Mouse (Mus musculus) limb, embryonic 14.5 days (tissue): ENCODE measurements around the gene Med23. TPM values are rescaled to one million over a fixed set of nuclear protein-coding genes. Genes with fewer than 3 reads are reported as not detected.

Source experiments
- ATAC-seq: fragments of 200-750 bp; cut with Nextera tagmentation; 2 replicates; pipeline ENCODE4 v1.8.0; 2017; ENCODE audit warnings: low read depth, moderate number of reproducible peaks, moderate TSS enrichment; ENCODE audit not compliant: low FRiP score
- DNase-seq: peaks from one replicate; pipeline ENCODE4 v3.0.0-alpha.2; 2015; ENCODE audit warnings: low spot score
- H3K27ac ChIP-seq: fragments of 300-500 bp; sonication (generic); replicated peaks from 2 replicates; pipeline ENCODE4 v1.5.1; 2014; ENCODE audit warnings: low read depth, mild to moderate bottlenecking, low read length, moderate library complexity, mixed read lengths
- H3K27me3 ChIP-seq: fragments of 300-500 bp; sonication (generic); 2 replicates; pipeline ENCODE4 v1.6.1; 2014; ENCODE audit warnings: low read length, mixed read lengths; ENCODE audit not compliant: control insufficient read depth, insufficient read depth
- H3K36me3 ChIP-seq: fragments of 300-500 bp; sonication (generic); 2 replicates; pipeline ENCODE4 v1.6.1; 2014; ENCODE audit warnings: mild to moderate bottlenecking, low read length, moderate library complexity, mixed read lengths; ENCODE audit not compliant: control insufficient read depth, insufficient read depth
- H3K4me1 ChIP-seq: fragments of 300-500 bp; sonication (generic); 2 replicates; pipeline ENCODE4 v1.6.1; 2014; ENCODE audit warnings: antibody characterized with exemption, low read length, mixed read lengths; ENCODE audit not compliant: control insufficient read depth, insufficient read depth
- H3K4me2 ChIP-seq: fragments of 300-500 bp; sonication (generic); replicated peaks from 2 replicates; pipeline ENCODE4 v1.6.1; 2014; ENCODE audit warnings: low read depth, mild to moderate bottlenecking, low read length, moderate library complexity; ENCODE audit not compliant: severe bottlenecking
- H3K4me3 ChIP-seq: fragments of 300-500 bp; sonication (generic); replicated peaks from 2 replicates; pipeline ENCODE4 v1.5.1; 2014; ENCODE audit warnings: low read length
- H3K9ac ChIP-seq: fragments of 300-500 bp; sonication (generic); 2 replicates; pipeline ENCODE4 v1.6.1; 2014; ENCODE audit warnings: mild to moderate bottlenecking, low read depth, low read length, moderate library complexity; ENCODE audit not compliant: severe bottlenecking
- H3K9me3 ChIP-seq: fragments of 300-500 bp; sonication (generic); 2 replicates; pipeline ENCODE4 v1.6.1; 2016; ENCODE audit warnings: low read length; ENCODE audit not compliant: control insufficient read depth
- POLR2A ChIP-seq: fragments of 200-500 bp; IDR thresholded peaks from 2 replicates; pipeline ENCODE4 v1.8.0; 2012; ENCODE audit warnings: inconsistent platforms, mild to moderate bottlenecking, moderate library complexity, borderline replicate concordance; ENCODE audit not compliant: insufficient read depth, insufficient read length; ENCODE audit errors: extremely low read depth
- WGBS: fragments of 180-500 bp; shearing (Covaris S2); extraction: QIAGEN DNeasy Blood & Tissue Kit; methylation state at CpG from one replicate; pipeline ENCODE4 v1.1.7; 2014; 5-methylcytosine and 5-hydroxymethylcytosine counted together
- polyA plus RNA-seq, 2 experiments: library from polyadenylated mRNA; depleted of rRNA in 1 of 2; stranded (reverse) in 1 of 2; unstranded in 1 of 2; fragments of >200 nt; fragmentation: Nextera tagmentation in 1 of 2; extraction: Ambion mirVana in 1 of 2; gene quantifications; 2 replicates each; pipeline versions ENCODE4 v1.2.1 to v1.2.3; 2012 to 2014

Gene Med23
- polyA plus RNA-seq (2012; rRNA removed), result 40.7 and 47.7 TPM in 2 replicates
- 23.6 and 25.7 TPM in 2 replicates for polyA plus RNA-seq (2014; fragmentation: Nextera tagmentation; extraction: Ambion mirVana)

DNA sequence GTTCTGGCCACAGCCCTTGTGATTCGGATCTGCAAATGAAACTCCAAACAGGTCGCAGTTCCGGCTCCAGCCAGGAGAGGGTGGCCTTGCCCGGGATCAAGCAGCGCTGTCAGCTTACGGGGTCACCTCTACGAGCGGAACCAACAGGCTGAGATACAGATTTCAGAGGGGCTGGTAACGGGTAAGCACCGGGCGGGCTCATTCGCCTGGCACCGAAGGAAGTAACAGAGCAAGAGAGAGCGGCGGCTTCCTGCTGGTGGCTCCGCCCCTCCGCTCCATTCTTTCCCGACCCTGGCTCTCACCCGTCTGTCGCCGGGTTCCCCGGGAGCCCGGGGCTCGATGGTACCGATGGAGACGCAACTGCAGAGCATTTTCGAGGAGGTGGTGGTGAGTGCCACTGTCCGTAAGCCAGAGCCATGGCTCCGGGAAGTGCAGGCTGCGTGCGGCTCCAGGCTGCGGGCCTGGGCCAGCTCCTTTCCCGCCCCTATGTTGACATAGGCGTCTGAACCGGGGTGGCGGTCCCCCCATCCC, at the start of gene Med23:
Med23 (plus strand) TSS at position 227 of the 531 bp plus-strand sequence.
- H3K27ac ChIP-seq, result peak within 1 kb of the TSS; percentile 53; the same call in 1 of the 2 replicates

DNA sequence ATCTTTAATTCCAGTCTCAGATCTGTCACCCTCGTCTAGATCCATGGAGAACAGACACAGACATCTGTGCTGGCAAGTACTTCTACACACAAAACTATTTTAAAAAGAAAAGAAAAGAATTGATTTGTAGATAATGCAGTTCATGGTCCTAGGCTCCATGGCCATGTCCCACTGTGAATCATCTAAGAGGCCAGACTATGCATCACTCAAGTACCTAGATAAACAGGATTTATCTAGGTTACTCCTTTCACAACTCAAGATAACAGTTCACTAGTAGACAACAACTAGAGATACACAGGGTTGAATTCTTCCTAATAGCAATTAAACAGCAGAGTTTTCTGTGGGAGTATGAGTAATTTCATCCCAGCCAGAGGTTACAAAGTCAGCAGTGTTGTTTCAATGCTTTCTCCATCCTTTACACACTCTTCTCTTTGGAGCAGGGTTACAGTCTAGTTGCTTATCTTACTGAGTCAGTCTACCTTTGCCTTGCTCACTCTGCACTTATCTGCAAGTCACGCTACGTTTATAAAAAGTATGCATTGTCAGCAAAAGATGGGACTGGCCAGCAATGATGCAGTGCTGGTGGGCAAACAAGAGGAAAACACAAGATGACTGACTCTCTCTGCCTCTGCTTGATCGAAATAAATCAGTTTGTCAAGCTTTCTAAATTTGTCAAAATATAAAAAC, 47.7 kb upstream of the Med23 start:
- DNase-seq, result no peak
- Histone ChIP-seq H3K9ac (no peak overlapping the region), H3K4me3 (no peak overlapping the region), H3K27me3 (no peaks in the 10 kb centered on the region), H3K4me2 (no peak overlapping the region), H3K27ac (no peak overlapping the region), H3K4me1 (peaks cover 15% of the 10 kb centered on the region; the same call in 1 of the 2 replicates), H3K9me3 (no peaks in the 10 kb centered on the region), H3K36me3 (no peaks in the 10 kb centered on the region)
- no peak for ATAC-seq
- TF ChIP-seq POLR2A, result no peak
- WGBS, result 67% methylated on average over 4 of the region's 4 CpGs

More for the DNA sequence above, at the start of gene Med23:
- peak; percentile 96 for DNase-seq
- WGBS, result 2% methylated on average over 35 of the region's 36 CpGs
- H3K4me1 ChIP-seq, result no peaks in the 10 kb centered on the region
- peak within 1 kb of the TSS; percentile 89 for H3K9ac ChIP-seq
- 0 out of 2 replicates have a peak, but pooled peaks have one; percentile 21 for TF ChIP-seq POLR2A
- ATAC-seq, result peak; percentile 100
- H3K36me3 ChIP-seq, result peaks cover 35% of the 10 kb centered on the region
- no peaks in the 10 kb centered on the region for H3K9me3 ChIP-seq
- H3K27me3 ChIP-seq, result no peaks in the 10 kb centered on the region
- H3K4me3 ChIP-seq, result peak within 1 kb of the TSS; percentile 89
- H3K4me2 ChIP-seq, result peak within 1 kb of the TSS; percentile 51

DNA sequence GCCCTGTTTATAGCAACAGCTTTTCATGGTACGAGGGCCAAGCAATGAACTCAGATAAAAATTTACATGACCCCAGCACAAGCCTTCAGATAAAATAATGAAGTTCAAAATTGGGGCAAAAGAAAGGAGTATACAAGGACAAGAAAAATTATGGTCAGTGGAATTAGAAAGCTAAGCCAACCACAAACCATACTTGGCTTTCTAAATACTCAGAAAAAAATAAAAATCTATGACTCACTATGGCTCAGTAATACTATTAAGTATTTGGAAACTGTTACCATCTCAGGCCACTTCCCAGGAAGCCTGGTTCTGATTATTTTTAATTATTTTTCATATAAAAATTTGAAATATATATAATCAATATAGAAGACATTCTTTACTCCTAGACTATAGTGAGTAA, 46.9 kb upstream of the Med23 start:
- ATAC-seq, result peak; percentile 30; the same call in 1 of the 2 replicates
- no peaks in the 10 kb centered on the region for H3K27me3 ChIP-seq
- H3K4me2 ChIP-seq, result no peak overlapping the region
- no peak overlapping the region for H3K9ac ChIP-seq
- no peaks in the 10 kb centered on the region for H3K36me3 ChIP-seq
- H3K9me3 ChIP-seq, result no peaks in the 10 kb centered on the region
- DNase-seq, result no peak
- H3K27ac ChIP-seq, result no peak overlapping the region
- TF ChIP-seq POLR2A, result no peak
- H3K4me1 ChIP-seq, result peaks cover 15% of the 10 kb centered on the region; the same call in 1 of the 2 replicates
- no peak overlapping the region for H3K4me3 ChIP-seq
- WGBS, result 41% methylated on average over 1 of the region's 1 CpGs

DNA sequence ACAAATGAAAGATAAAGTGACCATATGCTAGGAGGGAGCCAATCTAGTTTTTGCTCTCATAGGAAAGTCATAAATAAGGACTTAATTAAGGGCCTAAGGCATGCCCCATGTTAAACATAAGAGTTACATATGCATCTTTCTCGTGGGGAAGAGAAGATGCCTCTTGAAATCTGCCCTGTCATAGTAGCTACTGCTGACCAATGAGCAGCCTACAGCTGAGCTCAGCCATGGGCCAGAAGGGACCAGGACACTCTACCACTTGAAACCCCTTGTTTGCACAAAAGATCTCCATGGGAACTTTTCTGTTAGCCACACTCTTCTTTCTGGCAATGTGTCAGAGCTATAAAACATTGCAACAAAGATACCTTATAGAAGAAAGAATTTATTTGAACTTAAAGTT, 46.5 kb upstream of the Med23 start:
- Histone ChIP-seq H3K27ac (no peak overlapping the region; the same call in 1 of the 2 replicates), H3K9ac (no peak overlapping the region), H3K9me3 (no peaks in the 10 kb centered on the region), H3K4me2 (no peak overlapping the region), H3K4me1 (peaks cover 15% of the 10 kb centered on the region; the same call in 1 of the 2 replicates), H3K36me3 (no peaks in the 10 kb centered on the region), H3K27me3 (no peaks in the 10 kb centered on the region), H3K4me3 (no peak overlapping the region)
- DNase-seq (no peak), ATAC-seq (peak; percentile 55)
- WGBS, result 10% methylated on average over 1 of the region's 1 CpGs
- TF ChIP-seq POLR2A, result no peak

DNA sequence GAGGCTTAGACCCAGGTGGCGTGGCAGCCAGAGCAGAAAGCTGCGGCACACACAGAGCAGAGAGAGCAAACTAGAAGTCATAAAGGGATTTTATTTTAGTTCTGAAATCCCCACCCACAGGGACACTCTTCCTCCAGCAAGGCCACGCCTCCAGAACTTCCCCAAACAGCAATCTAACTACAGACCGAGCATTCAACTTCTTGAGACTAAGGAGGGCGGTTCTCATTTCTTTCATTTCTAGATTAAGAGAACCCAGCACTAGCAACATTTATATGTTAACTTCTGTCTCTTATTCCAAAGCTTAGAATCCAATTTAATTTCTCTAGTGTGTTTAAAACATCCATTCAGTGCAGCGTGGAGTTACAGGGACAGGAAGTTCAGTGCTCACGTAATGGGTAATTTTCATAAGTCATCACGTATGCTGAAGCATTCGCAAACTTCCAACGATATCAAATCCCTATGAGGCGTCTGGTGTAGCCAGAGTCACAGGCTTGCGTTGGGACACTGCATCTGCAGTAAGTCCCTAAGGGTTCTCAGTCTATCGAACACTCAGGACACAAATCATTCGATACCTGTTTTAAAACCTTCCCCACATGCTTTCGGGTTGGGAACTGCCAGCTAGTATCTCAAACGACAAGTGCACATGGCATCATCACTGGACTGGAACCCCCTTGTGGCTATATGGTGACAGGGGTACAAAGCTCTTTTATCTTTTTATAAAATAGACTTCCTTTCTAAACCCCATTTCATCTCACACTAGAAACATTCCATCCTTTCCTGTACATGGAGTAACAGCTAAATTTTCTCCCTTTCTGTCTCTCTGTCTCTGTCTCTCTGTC, 45.9 kb upstream of the Med23 start:
- peaks cover 15% of the 10 kb centered on the region; the same call in 1 of the 2 replicates for H3K4me1 ChIP-seq
- peak overlapping the region; percentile 1; the same call in 1 of the 2 replicates for H3K4me2 ChIP-seq
- WGBS, result 52% methylated on average over 16 of the region's 16 CpGs
- H3K9me3 ChIP-seq, result no peaks in the 10 kb centered on the region
- no peaks in the 10 kb centered on the region for H3K27me3 ChIP-seq
- no peaks in the 10 kb centered on the region for H3K36me3 ChIP-seq
- H3K27ac ChIP-seq, result no peak overlapping the region; the same call in 1 of the 2 replicates
- TF ChIP-seq POLR2A, result no peak
- peak; percentile 70 for ATAC-seq
- no peak overlapping the region for H3K4me3 ChIP-seq
- DNase-seq, result no peak
- no peak overlapping the region for H3K9ac ChIP-seq
